Mouse (Mus musculus) embryo, embryonic 11.5 days (tissue): Measurements from ENCODE around the gene Ppp2r5b.
A peak's percentile ranks its signal among the peaks of the same experiment; 100 is the strongest.

ENCODE experiments used
- DNase-seq: peaks from one replicate; pipeline ENCODE4 v3.0.0-alpha.2; 2012; ENCODE audit warnings: low read depth, low spot score

Gene Ppp2r5b

DNA sequence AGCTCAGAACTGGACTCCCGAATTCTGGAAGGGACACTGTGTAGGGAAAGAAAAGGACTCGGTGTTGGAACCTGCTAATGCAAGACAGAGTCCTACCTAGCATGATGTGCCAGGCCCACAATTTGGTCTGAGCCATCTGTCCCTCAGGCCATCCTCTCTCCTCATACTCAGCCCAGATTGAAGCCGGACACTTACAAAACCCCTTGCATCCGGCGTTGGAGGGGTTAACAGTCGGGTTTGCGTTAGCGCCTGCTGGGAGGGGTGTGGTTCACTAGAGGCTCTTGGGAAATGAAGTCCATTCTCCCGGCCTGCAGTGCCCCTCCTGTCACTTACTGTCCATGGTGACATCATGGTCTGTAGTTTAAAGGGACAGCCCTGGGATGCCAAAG lies 375 bp upstream of the Ppp2r5b start:
- peak; percentile 82 for DNase-seq

DNA sequence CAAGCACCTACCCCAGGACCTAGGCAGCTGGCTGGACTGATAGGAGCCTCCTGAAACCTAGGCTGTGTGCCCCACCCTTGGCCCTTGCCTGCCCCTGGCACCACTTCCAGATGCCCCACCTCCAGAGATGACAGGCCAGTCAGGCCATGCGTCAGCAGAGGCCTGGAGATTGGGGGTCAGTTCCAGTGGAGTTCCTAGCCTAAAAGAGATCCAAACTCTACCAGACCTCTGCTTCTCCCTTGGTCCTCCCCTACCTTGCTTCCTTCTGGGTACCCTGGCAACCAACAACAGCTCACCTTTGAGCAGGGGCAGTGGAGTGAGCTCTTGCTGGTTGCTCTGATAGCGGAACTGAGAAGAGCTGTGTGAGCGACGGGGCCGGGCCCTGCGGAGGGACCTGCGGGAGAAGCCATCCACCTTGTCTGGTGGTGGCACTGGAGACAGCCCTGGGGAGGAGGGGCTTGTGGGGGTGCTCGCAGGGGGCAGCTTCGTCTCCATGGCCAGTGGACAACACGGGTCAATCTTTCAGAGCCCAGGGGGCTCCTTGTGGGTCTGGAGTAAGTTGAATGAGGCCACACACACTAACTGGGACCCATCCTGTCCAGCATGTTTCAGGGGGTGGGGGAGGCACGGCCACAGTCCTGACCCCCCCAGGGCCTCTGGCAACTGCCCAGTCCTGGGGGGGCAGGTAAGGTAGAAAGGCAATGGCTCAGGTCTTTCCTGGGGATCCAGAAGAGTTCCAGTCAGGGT lies 1.2 kb downstream of the Ppp2r5b start:
- no peak for DNase-seq

DNA sequence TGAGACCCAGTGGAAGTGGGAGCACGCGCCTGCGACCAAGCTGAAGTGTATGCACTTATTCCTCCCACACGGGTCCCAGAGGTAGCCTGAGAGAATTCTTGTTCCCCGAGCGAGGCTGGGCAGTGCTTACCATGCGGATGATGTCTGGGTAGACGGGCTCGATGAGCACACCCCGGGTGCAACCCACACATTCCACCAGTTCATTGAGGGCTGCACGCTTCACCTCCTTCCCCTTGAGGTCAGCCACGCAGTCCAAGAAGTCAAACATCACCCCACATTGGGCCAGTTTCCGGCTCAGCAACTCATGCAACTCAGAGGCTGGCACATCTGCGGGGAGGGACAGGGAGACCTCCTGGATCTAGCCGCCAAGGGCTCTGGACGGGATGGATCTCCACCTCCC lies 2.0 kb downstream of the Ppp2r5b start:
- no peak for DNase-seq

DNA sequence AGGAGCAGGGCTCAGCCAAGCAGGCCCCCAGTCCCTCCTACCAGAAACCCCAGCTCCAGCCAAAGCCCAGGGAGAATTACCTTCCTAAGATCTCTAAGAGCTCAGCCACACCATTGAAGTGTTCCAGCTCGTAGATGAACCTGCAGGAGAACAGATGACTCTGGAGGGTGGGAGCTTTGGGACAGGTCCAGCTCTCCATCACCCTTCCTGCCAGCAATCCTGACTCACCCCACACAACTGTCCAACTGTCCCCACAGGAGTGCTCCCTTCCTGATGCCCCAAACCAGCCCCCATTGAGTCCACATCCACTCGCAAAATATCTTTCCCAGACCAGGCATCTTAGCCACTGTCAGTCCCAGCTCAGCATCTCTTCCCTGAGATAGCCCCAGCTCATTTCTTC lies 4.6 kb downstream of the Ppp2r5b start:
- no peak for DNase-seq

DNA sequence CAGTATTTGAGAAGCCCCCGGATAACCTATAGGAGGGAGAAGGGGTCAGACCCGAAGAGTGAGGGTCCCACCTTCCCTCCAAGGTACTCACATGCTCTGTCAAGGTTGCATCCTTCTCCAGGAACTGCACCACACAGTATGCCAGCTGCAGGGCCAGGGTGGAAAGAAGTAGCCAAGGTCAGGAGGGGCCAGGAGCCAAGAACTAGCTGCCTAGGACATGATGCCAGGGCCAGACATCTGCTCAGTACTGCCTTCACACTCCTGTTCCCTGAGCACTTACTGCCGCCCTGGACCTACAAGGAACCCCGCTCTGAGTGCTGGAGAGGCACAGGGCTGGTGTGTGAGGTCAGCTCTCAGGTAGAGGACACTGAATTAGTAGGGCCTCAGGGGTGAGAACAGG lies 5.3 kb downstream of the Ppp2r5b start:
- DNase-seq = no peak

DNA sequence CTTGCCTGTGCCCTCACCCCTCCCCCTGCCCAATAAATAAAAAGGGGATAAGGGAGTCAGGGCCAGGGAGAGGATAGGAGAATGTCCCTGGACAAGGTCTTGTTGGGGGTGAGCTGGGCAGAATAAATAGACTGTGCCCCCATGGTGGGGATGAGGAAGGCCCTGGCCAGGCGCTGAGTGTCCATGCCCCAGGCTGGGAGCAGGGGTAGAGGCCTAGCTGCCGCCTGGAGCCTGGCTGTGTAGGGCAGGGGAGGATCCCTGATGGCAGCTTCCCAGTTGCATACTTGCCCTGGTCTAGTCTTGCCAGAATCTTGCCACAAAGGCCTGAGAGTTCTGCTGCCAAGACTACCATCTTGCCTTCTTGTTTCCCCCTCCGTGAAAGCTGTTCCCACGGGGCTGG lies 7.8 kb downstream of the Ppp2r5b start:
- no peak for DNase-seq

DNA sequence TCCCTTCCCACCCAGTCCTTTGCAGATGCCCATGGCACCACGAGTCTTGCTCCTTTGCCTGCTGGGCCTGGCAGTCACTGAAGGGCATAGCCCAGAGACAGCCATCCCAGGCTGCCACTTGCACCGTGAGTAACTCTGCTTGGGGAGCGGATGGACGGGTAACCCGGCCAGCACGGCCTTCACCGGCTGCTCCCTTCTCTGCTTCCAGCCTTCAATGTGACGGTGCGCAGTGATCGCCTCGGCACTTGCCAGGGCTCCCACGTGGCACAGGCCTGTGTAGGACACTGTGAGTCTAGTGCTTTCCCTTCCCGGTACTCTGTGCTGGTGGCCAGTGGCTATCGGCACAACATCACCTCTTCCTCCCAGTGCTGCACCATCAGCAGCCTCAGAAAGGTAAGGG lies 8.9 kb downstream of the Ppp2r5b start:
- DNase-seq = no peak

DNA sequence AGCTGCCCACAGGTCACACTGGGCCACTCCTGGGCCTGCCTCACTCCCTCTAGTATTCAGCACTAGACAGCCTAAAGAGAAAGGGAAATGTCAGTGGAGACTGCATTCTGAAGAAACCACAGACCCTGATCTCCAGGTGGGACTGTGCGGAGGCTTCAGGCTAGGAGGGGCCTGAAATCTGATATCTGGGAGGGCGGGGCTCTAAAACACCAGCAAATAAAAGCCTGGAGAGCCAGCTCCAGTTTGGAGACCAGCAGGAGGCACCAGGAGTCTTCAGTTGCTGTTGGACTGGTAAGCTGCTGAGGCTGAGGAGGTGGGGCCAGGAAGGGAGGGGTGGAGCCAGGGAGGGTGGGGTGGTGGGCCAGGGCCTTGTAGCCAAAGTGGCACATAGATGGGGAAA lies 9.5 kb downstream of the Ppp2r5b start, which contains the start of gene Gpha2:
Gene Gpha2, plus strand, starts transcription at position 246 of the 400 bp plus-strand sequence.
- no peak for DNase-seq

DNA sequence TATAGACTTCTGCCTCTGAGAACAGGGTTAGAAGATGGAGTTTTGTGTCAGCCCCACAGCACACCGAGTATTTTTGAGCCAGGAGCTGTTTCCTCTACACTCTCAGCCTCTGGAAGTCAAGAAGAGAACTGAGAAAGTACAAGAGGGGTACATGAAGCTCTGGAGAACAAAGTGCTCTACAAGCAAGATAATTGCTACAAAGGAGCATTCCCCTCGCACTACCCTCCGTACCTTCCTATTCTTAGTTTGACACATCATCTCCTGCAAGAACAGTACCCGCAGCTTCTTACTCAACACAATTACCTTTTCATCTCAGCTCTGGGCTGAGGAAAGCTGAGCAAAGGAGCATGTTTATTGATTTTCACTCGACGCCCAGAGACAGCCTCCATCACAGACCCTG lies 17.1 kb downstream of the Ppp2r5b start:
- no peak for DNase-seq

DNA sequence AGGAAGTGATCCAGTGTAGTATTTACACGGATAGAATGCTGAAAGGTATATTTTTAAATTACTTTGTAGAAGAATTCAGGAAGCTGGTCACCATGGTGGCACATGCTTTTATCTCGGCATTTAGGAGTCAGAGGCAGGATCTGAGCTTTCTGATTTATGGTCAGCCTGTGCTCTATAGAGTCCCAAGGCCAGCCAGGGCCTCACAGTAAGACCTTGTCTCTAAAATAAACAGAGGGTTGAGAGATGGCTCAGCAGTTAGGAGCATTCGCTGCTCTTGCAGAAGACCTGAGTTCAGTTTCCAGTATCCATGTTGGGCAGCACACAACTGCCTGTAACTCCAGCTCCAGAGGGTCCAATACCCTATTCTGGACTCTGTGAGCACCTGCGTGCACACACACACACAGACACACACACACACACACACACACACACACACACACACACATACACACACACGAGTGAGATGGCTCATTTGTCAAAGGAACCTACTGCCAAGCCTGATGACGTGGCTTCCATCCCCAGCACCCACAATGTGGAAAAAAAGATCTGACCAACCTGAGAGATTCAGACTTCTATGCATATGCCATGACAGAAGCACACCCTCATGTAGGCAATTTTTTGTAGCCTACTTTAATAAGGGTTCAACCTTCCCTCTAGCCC lies 19.5 kb downstream of the Ppp2r5b start:
- DNase-seq = no peak

DNA sequence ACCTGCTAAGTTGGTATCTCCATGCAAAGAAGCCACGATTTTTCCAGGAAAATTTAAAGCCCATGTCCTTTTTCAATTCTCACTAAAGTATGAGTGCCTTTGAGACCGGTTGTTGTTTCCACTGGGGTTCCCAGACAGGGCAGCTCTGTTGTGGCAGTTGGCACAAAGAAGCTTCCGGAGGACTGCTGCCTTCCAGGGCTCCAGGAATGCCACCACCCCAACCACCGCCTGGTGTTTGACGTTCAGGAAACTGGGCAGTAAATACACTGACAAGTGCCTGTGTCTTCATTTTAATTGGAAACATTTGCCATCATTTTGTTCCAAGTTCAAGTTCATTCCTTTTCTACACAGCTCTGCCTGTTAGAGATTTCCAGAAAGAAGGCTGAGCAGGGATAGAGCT lies 29.0 kb downstream of the Ppp2r5b start:
- no peak for DNase-seq

DNA sequence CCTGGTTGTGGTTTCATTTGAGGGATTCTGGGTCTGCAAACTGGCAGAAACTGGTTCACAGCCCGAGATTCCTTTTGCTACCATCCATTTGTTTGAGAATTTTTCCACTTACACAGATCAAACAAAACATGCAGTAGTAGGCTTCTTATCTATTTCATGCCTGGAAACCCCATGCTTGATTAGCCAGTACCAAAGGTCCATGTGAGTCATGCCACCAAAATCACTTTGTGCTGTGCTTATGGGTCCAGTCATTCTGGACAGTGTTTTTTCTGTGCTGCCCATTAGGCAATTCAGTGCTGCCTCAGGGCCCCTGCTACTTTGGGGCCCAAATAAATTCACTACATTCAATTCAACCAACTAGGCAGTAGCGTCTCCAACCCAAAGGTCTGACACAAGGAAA lies 31.4 kb downstream of the Ppp2r5b start:
- no peak for DNase-seq

DNA sequence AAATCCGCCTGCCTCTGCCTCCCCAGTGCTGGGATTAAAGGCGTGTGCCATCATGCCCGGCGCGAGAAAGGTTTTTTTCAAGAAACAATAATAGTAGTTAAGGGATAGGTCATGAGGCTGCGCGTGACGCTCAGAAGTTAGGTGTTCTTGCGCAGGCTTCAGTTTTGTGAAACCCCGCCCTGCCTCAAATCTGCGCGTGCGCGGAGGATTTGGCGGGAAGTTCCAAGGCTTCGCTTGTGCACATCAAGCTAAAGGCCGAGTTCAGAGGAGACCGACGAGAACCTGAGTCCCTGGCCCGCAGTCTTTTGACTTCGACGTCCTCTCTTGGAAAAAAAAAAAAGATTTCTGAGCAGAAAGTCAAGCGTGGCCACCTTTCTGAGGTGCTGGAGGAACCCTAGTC lies 51.5 kb downstream of the Ppp2r5b start, which contains the start of gene Majin:
Gene Majin, plus strand, starts transcription at position 258 of the 400 bp plus-strand sequence.
- DNase-seq = no peak

DNA sequence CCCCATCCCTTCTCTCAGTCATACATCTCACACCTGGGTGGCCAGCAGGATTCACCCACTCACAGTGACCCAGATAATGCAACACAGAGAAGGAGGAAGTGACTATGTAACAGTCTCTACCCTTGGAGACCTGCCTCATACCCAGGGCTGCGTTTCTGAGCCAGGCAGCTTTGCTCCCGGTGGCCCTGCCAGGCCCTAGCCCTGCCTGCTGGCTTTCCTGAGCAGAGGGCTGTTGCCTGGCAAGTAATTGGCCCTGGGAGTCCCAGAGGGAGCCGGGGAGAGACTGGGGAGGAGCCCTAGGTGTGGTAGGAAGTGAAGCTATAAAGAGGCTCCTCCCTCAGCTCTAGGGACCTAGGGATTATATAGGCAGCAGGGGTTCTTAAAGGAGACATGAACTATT lies 53.1 kb downstream of the Ppp2r5b start:
- DNase-seq = no peak

DNA sequence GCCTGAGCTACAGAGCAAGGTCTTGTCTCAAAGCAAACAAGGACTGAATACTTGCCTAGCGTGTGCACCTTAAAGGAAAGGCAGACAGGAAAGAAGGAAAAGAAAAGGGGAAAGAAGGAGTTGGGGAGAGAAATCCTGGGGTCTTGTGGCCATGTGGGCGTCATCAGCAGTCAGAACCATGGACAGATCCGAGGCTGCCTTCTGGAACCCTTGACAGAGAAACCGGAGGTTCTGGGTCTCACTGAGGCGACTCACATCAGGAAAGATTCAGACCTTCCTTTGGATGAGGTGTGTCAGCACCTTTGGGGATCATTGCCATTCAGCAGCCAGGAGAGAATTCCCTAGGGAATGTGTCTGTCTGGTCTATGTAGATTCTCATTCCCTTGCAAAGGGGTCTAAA lies 54.0 kb downstream of the Ppp2r5b start:
- DNase-seq = peak; percentile 30

DNA sequence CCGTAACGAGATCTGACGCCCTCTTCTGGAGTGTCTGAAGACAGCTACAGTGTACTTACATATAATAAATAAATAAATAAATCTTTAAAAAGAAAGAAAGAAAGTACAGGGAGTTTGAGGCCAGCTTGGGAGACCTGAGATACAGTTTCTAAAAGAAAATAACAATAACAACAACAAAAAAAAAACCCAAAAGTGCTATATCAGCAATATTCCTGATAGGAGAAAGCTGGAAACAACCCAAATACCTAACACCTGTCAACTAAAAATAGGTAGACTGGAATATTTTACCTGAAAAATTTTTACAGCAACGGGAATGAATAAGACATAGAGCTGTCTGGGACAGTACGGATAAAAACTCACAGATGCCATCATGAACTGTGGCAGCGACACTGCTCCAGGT lies 56.9 kb downstream of the Ppp2r5b start:
- no peak for DNase-seq
